Mouse (Mus musculus): ENCODE measurements around the gene Cyth3. TPM values are rescaled to one million over a fixed set of nuclear protein-coding genes. Genes with fewer than 3 reads are reported as not detected.

Cyth3 gene
- polyA plus RNA-seq, 1 experiment from 2014 or later = 61.8 TPM

GRCm38 (mm10) chr5:143649168-143649567 is 26.9 kb downstream of the Cyth3 start:
- H3K9ac ChIP-seq (ENCODE audit: low read length) = no peak overlapping the region
- no peak overlapping the region for H3K4me2 ChIP-seq (ENCODE audit: low read depth, low read length)
- no peaks in the 10 kb centered on the region for H3K36me3 ChIP-seq (ENCODE audit: control insufficient read depth, insufficient read depth, low read length)
- H3K4me1 ChIP-seq (ENCODE audit: control insufficient read depth, insufficient read depth, low read length) = peaks cover 18% of the 10 kb centered on the region
- no peaks in the 10 kb centered on the region for H3K27me3 ChIP-seq (ENCODE audit: control insufficient read depth, insufficient read depth, low read length)
- H3K9me3 ChIP-seq (replicated peaks; ENCODE audit: control insufficient read depth, low read length) = no peaks in the 10 kb centered on the region; the same call in 1 of the 2 replicates
- no peak overlapping the region for H3K27ac ChIP-seq (ENCODE audit: low read length)
- H3K4me3 ChIP-seq (replicated peaks; ENCODE audit: low read length) = no peak overlapping the region
- ATAC-seq (ENCODE audit: insufficient read depth, low FRiP score) = no peak
- 91% methylated on average over 6 of the region's 6 CpGs for WGBS

- no peak for ATAC-seq (ENCODE audit: insufficient read depth, low FRiP score)
- Histone ChIP-seq H3K4me3 (replicated peaks; ENCODE audit: low read length) (no peak overlapping the region), H3K27ac (ENCODE audit: low read length) (no peak overlapping the region), H3K9me3 (replicated peaks; ENCODE audit: control insufficient read depth, low read length) (no peaks in the 10 kb centered on the region; the same call in 1 of the 2 replicates), H3K9ac (ENCODE audit: low read length) (no peak overlapping the region), H3K4me2 (ENCODE audit: low read depth, low read length) (no peak overlapping the region), H3K36me3 (ENCODE audit: control insufficient read depth, insufficient read depth, low read length) (no peaks in the 10 kb centered on the region), H3K4me1 (ENCODE audit: control insufficient read depth, insufficient read depth, low read length) (peaks cover 34% of the 10 kb centered on the region), H3K27me3 (ENCODE audit: control insufficient read depth, insufficient read depth, low read length) (no peaks in the 10 kb centered on the region)
- WGBS = 76% methylated on average over 8 of the region's 8 CpGs
These were observed 29.8 kb downstream of the Cyth3 start for GRCm38 (mm10) chr5:143651855-143652631.

- no peak for ATAC-seq (ENCODE audit: insufficient read depth, low FRiP score)
- 85% methylated on average over 5 of the region's 5 CpGs for WGBS
- H3K4me2 ChIP-seq (ENCODE audit: low read depth, low read length) = no peak overlapping the region
- H3K9me3 ChIP-seq (replicated peaks; ENCODE audit: control insufficient read depth, low read length) = no peaks in the 10 kb centered on the region; the same call in 1 of the 2 replicates
- no peak overlapping the region for H3K4me3 ChIP-seq (replicated peaks; ENCODE audit: low read length)
- H3K9ac ChIP-seq (ENCODE audit: low read length) = no peak overlapping the region
- no peaks in the 10 kb centered on the region for H3K36me3 ChIP-seq (ENCODE audit: control insufficient read depth, insufficient read depth, low read length)
- peaks cover 33% of the 10 kb centered on the region for H3K4me1 ChIP-seq (ENCODE audit: control insufficient read depth, insufficient read depth, low read length)
- no peak overlapping the region for H3K27ac ChIP-seq (ENCODE audit: low read length)
- no peaks in the 10 kb centered on the region for H3K27me3 ChIP-seq (ENCODE audit: control insufficient read depth, insufficient read depth, low read length)
These were observed 31.2 kb downstream of the Cyth3 start for GRCm38 (mm10) chr5:143653497-143653896.

GRCm38 (mm10) chr5:143654670-143655510 is 32.6 kb downstream of the Cyth3 start:
- H3K9me3 ChIP-seq (replicated peaks; ENCODE audit: control insufficient read depth, low read length) = no peaks in the 10 kb centered on the region; the same call in 1 of the 2 replicates
- peak; percentile 81 for ATAC-seq (ENCODE audit: insufficient read depth, low FRiP score)
- no peaks in the 10 kb centered on the region for H3K36me3 ChIP-seq (ENCODE audit: control insufficient read depth, insufficient read depth, low read length)
- peak overlapping the region; percentile 83 for H3K27ac ChIP-seq (ENCODE audit: low read length)
- H3K9ac ChIP-seq (ENCODE audit: low read length) = peak overlapping the region; percentile 33; the same call in 1 of the 2 replicates
- H3K4me2 ChIP-seq (ENCODE audit: low read depth, low read length) = 0 out of 2 replicates have a peak overlapping the region, but pooled peaks have one; percentile 5
- WGBS = 25% methylated on average over 7 of the region's 7 CpGs
- H3K4me1 ChIP-seq (ENCODE audit: control insufficient read depth, insufficient read depth, low read length) = peaks cover 36% of the 10 kb centered on the region
- H3K27me3 ChIP-seq (ENCODE audit: control insufficient read depth, insufficient read depth, low read length) = no peaks in the 10 kb centered on the region
- no peak overlapping the region for H3K4me3 ChIP-seq (replicated peaks; ENCODE audit: low read length)

- WGBS = 60% methylated on average over 4 of the region's 4 CpGs
- Histone ChIP-seq H3K4me2 (ENCODE audit: low read depth, low read length) (no peak overlapping the region), H3K9me3 (replicated peaks; ENCODE audit: control insufficient read depth, low read length) (no peaks in the 10 kb centered on the region), H3K4me3 (replicated peaks; ENCODE audit: low read length) (no peak overlapping the region), H3K27ac (ENCODE audit: low read length) (peak overlapping the region; percentile 83), H3K36me3 (ENCODE audit: control insufficient read depth, insufficient read depth, low read length) (no peaks in the 10 kb centered on the region), H3K27me3 (ENCODE audit: control insufficient read depth, insufficient read depth, low read length) (no peaks in the 10 kb centered on the region), H3K9ac (ENCODE audit: low read length) (peak overlapping the region; percentile 33; the same call in 1 of the 2 replicates), H3K4me1 (ENCODE audit: control insufficient read depth, insufficient read depth, low read length) (peaks cover 40% of the 10 kb centered on the region)
- ATAC-seq (ENCODE audit: insufficient read depth, low FRiP score) = no peak
These were observed 33.3 kb downstream of the Cyth3 start for GRCm38 (mm10) chr5:143655511-143655943.

GRCm38 (mm10) chr5:143656708-143657245 is 34.5 kb downstream of the Cyth3 start:
- Histone ChIP-seq H3K27me3 (ENCODE audit: control insufficient read depth, insufficient read depth, low read length) (no peaks in the 10 kb centered on the region), H3K4me1 (ENCODE audit: control insufficient read depth, insufficient read depth, low read length) (peaks cover 41% of the 10 kb centered on the region), H3K4me2 (ENCODE audit: low read depth, low read length) (no peak overlapping the region), H3K36me3 (ENCODE audit: control insufficient read depth, insufficient read depth, low read length) (no peaks in the 10 kb centered on the region), H3K4me3 (replicated peaks; ENCODE audit: low read length) (no peak overlapping the region), H3K9me3 (replicated peaks; ENCODE audit: control insufficient read depth, low read length) (no peaks in the 10 kb centered on the region), H3K27ac (ENCODE audit: low read length) (peak overlapping the region; percentile 75), H3K9ac (ENCODE audit: low read length) (no peak overlapping the region)
- no peak for ATAC-seq (ENCODE audit: insufficient read depth, low FRiP score)
- WGBS = 46% methylated on average over 2 of the region's 2 CpGs

- H3K36me3 ChIP-seq (ENCODE audit: control insufficient read depth, insufficient read depth, low read length) = no peaks in the 10 kb centered on the region
- H3K27ac ChIP-seq (ENCODE audit: low read length) = no peak overlapping the region
- no peak overlapping the region for H3K4me3 ChIP-seq (replicated peaks; ENCODE audit: low read length)
- ATAC-seq (ENCODE audit: insufficient read depth, low FRiP score) = no peak
- no peak overlapping the region for H3K9ac ChIP-seq (ENCODE audit: low read length)
- WGBS = 84% methylated on average over 8 of the region's 8 CpGs
- peaks cover 49% of the 10 kb centered on the region for H3K4me1 ChIP-seq (ENCODE audit: control insufficient read depth, insufficient read depth, low read length)
- H3K9me3 ChIP-seq (replicated peaks; ENCODE audit: control insufficient read depth, low read length) = no peaks in the 10 kb centered on the region
- H3K4me2 ChIP-seq (ENCODE audit: low read depth, low read length) = no peak overlapping the region
- H3K27me3 ChIP-seq (ENCODE audit: control insufficient read depth, insufficient read depth, low read length) = no peaks in the 10 kb centered on the region
These were observed 36.8 kb downstream of the Cyth3 start for GRCm38 (mm10) chr5:143659021-143659523.

GRCm38 (mm10) chr5:143663074-143663687 is 40.9 kb downstream of the Cyth3 start:
- H3K9ac ChIP-seq (ENCODE audit: low read length) = no peak overlapping the region
- H3K9me3 ChIP-seq (replicated peaks; ENCODE audit: control insufficient read depth, low read length) = no peaks in the 10 kb centered on the region
- no peaks in the 10 kb centered on the region for H3K36me3 ChIP-seq (ENCODE audit: control insufficient read depth, insufficient read depth, low read length)
- ATAC-seq (ENCODE audit: insufficient read depth, low FRiP score) = no peak
- H3K4me1 ChIP-seq (ENCODE audit: control insufficient read depth, insufficient read depth, low read length) = peaks cover 27% of the 10 kb centered on the region
- H3K4me3 ChIP-seq (replicated peaks; ENCODE audit: low read length) = no peak overlapping the region
- no peaks in the 10 kb centered on the region for H3K27me3 ChIP-seq (ENCODE audit: control insufficient read depth, insufficient read depth, low read length)
- whole genome bisulfite sequencing = 65% methylated on average over 7 of the region's 7 CpGs
- 0 out of 2 replicates have a peak overlapping the region, but pooled peaks have one; percentile 5 for H3K27ac ChIP-seq (ENCODE audit: low read length)
- H3K4me2 ChIP-seq (ENCODE audit: low read depth, low read length) = no peak overlapping the region

Measured in stomach, embryonic 16.5 days (tissue).